Mouse (Mus musculus): ENCODE measurements around the gene Tor2a. TPM values are rescaled to one million over a fixed set of nuclear protein-coding genes. Genes with fewer than 3 reads are reported as not detected.

Gene Tor2a
- polyA plus RNA-seq, 1 experiment, result 133 TPM

- WGBS, result 94% methylated on average over 14 of the region's 14 CpGs
- H3K4me1 ChIP-seq (ENCODE audit: control insufficient read depth, insufficient read depth, insufficient read length, low read length), result no peaks in the 10 kb centered on the region
- no peak for TF ChIP-seq POLR2A (IDR thresholded peaks at IDR 0.05; ENCODE audit: low read depth, low read length)
- no peak for TF ChIP-seq CTCF (IDR thresholded peaks at IDR 0.05; ENCODE audit: extremely low read depth, insufficient read length, insufficient replicate concordance, low read depth, low read length)
- peaks cover 31% of the 10 kb centered on the region for H3K36me3 ChIP-seq (ENCODE audit: control insufficient read depth, insufficient read depth, low read length)
- H3K27ac ChIP-seq (ENCODE audit: insufficient read depth, low read depth, low read length), result no peak overlapping the region
- no peaks in the 10 kb centered on the region for H3K27me3 ChIP-seq (ENCODE audit: control insufficient read depth, insufficient read depth, low read length)
- H3K4me3 ChIP-seq (ENCODE audit: low read depth, low read length), result no peak overlapping the region
Measured at GRCm38 (mm10) chr2:32761361-32761760, 4.3 kb downstream of the Tor2a start.

- TF ChIP-seq CTCF (IDR thresholded peaks at IDR 0.05; ENCODE audit: extremely low read depth, insufficient read length, insufficient replicate concordance, low read depth, low read length) (no peak), POLR2A (IDR thresholded peaks at IDR 0.05; ENCODE audit: low read depth, low read length) (no peak)
- H3K4me1 ChIP-seq (ENCODE audit: control insufficient read depth, insufficient read depth, insufficient read length, low read length), result no peaks in the 10 kb centered on the region
- H3K36me3 ChIP-seq (ENCODE audit: control insufficient read depth, insufficient read depth, low read length), result peaks cover 31% of the 10 kb centered on the region
- no peak overlapping the region for H3K27ac ChIP-seq (ENCODE audit: insufficient read depth, low read depth, low read length)
- no peaks in the 10 kb centered on the region for H3K27me3 ChIP-seq (ENCODE audit: control insufficient read depth, insufficient read depth, low read length)
- no peak overlapping the region for H3K4me3 ChIP-seq (ENCODE audit: low read depth, low read length)
- 85% methylated on average over 4 of the region's 4 CpGs for WGBS
Measured at GRCm38 (mm10) chr2:32761859-32762258, 4.8 kb downstream of the Tor2a start.

GRCm38 (mm10) chr2:32763353-32763752 is 6.3 kb downstream of the Tor2a start:
- H3K27ac ChIP-seq (ENCODE audit: insufficient read depth, low read depth, low read length), result no peak overlapping the region
- H3K4me1 ChIP-seq (ENCODE audit: control insufficient read depth, insufficient read depth, insufficient read length, low read length), result no peaks in the 10 kb centered on the region
- TF ChIP-seq CTCF (IDR thresholded peaks at IDR 0.05; ENCODE audit: extremely low read depth, insufficient read length, insufficient replicate concordance, low read depth, low read length), result peak; percentile 44; the same call in 1 of the 2 replicates
- no peak for TF ChIP-seq POLR2A (IDR thresholded peaks at IDR 0.05; ENCODE audit: low read depth, low read length)
- no peaks in the 10 kb centered on the region for H3K27me3 ChIP-seq (ENCODE audit: control insufficient read depth, insufficient read depth, low read length)
- 78% methylated on average over 3 of the region's 3 CpGs for WGBS
- H3K4me3 ChIP-seq (ENCODE audit: low read depth, low read length), result no peak overlapping the region
- H3K36me3 ChIP-seq (ENCODE audit: control insufficient read depth, insufficient read depth, low read length), result peaks cover 31% of the 10 kb centered on the region

GRCm38 (mm10) chr2:32767241-32767640 is 10.2 kb downstream of the Tor2a start:
- no peak overlapping the region for H3K27ac ChIP-seq (ENCODE audit: insufficient read depth, low read depth, low read length)
- no peaks in the 10 kb centered on the region for H3K27me3 ChIP-seq (ENCODE audit: control insufficient read depth, insufficient read depth, low read length)
- H3K4me1 ChIP-seq (ENCODE audit: control insufficient read depth, insufficient read depth, insufficient read length, low read length), result peaks cover 30% of the 10 kb centered on the region
- TF ChIP-seq CTCF (IDR thresholded peaks at IDR 0.05; ENCODE audit: extremely low read depth, insufficient read length, insufficient replicate concordance, low read depth, low read length) (no peak), POLR2A (IDR thresholded peaks at IDR 0.05; ENCODE audit: low read depth, low read length) (no peak)
- WGBS, result 81% methylated on average over 12 of the region's 12 CpGs
- peaks cover 7% of the 10 kb centered on the region; the same call in 1 of the 2 replicates for H3K36me3 ChIP-seq (ENCODE audit: control insufficient read depth, insufficient read depth, low read length)
- H3K4me3 ChIP-seq (ENCODE audit: low read depth, low read length), result no peak overlapping the region

GRCm38 (mm10) chr2:32768661-32769285 is 11.7 kb downstream of the Tor2a start:
- Histone ChIP-seq H3K4me3 (ENCODE audit: low read depth, low read length) (no peak overlapping the region), H3K36me3 (ENCODE audit: control insufficient read depth, insufficient read depth, low read length) (no peaks in the 10 kb centered on the region), H3K4me1 (ENCODE audit: control insufficient read depth, insufficient read depth, insufficient read length, low read length) (peaks cover 41% of the 10 kb centered on the region), H3K27ac (ENCODE audit: insufficient read depth, low read depth, low read length) (no peak overlapping the region), H3K27me3 (ENCODE audit: control insufficient read depth, insufficient read depth, low read length) (no peaks in the 10 kb centered on the region)
- WGBS, result 27% methylated on average over 19 of the region's 19 CpGs
- TF ChIP-seq CTCF (IDR thresholded peaks at IDR 0.05; ENCODE audit: extremely low read depth, insufficient read length, insufficient replicate concordance, low read depth, low read length) (no peak), POLR2A (IDR thresholded peaks at IDR 0.05; ENCODE audit: low read depth, low read length) (no peak)

- Histone ChIP-seq H3K36me3 (ENCODE audit: control insufficient read depth, insufficient read depth, low read length) (no peaks in the 10 kb centered on the region), H3K27ac (ENCODE audit: insufficient read depth, low read depth, low read length) (no peak overlapping the region), H3K4me1 (ENCODE audit: control insufficient read depth, insufficient read depth, insufficient read length, low read length) (peaks cover 44% of the 10 kb centered on the region), H3K4me3 (ENCODE audit: low read depth, low read length) (no peak overlapping the region), H3K27me3 (ENCODE audit: control insufficient read depth, insufficient read depth, low read length) (no peaks in the 10 kb centered on the region)
- TF ChIP-seq POLR2A (IDR thresholded peaks at IDR 0.05; ENCODE audit: low read depth, low read length), result no peak
- TF ChIP-seq CTCF (IDR thresholded peaks at IDR 0.05; ENCODE audit: extremely low read depth, insufficient read length, insufficient replicate concordance, low read depth, low read length), result no peak
- 83% methylated on average over 5 of the region's 5 CpGs for WGBS
Measured at GRCm38 (mm10) chr2:32769327-32770085, 12.5 kb downstream of the Tor2a start.

- H3K4me3 ChIP-seq (ENCODE audit: low read depth, low read length), result peak overlapping the region; percentile 43
- no peaks in the 10 kb centered on the region for H3K36me3 ChIP-seq (ENCODE audit: control insufficient read depth, insufficient read depth, low read length)
- H3K27ac ChIP-seq (ENCODE audit: insufficient read depth, low read depth, low read length), result peak overlapping the region; percentile 91
- no peaks in the 10 kb centered on the region for H3K27me3 ChIP-seq (ENCODE audit: control insufficient read depth, insufficient read depth, low read length)
- H3K4me1 ChIP-seq (ENCODE audit: control insufficient read depth, insufficient read depth, insufficient read length, low read length), result peaks cover 53% of the 10 kb centered on the region
- WGBS, result 16% methylated on average over 12 of the region's 12 CpGs
- TF ChIP-seq CTCF (IDR thresholded peaks at IDR 0.05; ENCODE audit: extremely low read depth, insufficient read length, insufficient replicate concordance, low read depth, low read length) (peak; percentile 60; the same call in 1 of the 2 replicates), POLR2A (IDR thresholded peaks at IDR 0.05; ENCODE audit: low read depth, low read length) (no peak)
Measured at GRCm38 (mm10) chr2:32771886-32772285, 14.9 kb downstream of the Tor2a start.
